Mouse (Mus musculus): ENCODE data around the gene Tbc1d24.
A peak's percentile ranks its signal among the peaks of the same experiment; 100 is the strongest.

Tbc1d24 gene

GRCm38 (mm10) chr17:24205284-24205888, at the start of gene Tbc1d24:
TSS of gene Tbc1d24 (minus strand) at chr17:24205562.
- DNase-seq, result peak; percentile 92

DNA sequence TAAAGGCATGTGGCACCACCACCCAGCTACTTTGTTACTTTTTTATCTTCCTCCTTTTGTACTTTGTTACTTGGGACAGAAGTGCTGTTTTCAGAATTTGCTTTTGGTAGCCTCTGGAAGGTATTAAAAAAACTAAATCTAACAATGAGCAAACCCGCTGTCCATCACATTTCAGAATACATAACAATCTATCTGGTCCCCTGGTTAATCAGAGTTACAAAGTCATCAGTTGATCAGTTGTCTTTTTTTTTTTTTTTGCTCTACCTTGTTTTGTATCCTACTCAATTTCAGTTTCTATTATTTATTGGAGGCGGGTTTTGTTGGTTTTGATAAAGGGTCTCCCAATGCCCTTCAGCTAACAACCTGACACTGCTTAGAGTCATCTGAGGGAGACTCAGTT, 47.0 kb upstream of the Tbc1d24 start:
- DNase-seq, result no peak

DNA sequence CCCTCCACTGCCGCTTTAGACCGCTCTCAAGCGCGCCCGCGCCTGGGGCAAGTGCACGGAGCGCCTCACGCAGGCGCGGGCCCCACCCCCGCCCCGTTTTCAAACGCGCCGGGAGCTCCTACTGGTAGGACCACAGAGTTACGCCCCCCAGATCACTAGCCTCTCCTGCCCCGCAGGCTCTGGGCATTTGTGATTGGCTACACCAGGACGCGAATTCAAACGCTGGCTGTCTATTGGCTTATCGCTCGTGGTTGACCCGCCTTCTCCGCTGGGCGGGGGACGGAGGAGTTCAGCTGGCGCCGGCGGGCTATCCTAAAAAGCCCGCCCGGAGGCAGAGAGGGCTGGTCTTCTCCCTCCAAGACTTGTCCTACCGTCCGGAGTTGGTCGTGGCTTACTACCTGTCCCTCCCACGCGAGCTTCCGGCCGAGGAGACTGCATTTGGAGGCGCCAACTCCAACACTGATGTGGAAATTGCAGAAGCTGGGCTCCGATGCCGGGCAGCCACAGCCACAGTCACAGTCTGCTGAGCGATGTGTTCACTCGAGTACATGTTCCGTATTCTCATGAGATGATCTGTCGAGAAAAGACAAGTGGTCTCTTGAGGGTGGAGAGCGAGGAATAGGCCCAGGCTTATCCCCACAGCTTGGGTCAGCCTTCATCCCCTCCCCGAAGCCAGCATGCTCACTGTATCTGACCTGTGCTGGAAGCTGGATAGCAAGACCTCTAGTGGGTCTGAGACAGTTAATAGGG, 46.1 kb upstream of the Tbc1d24 start, which contains the start of gene Ccnf:
Gene Ccnf, minus strand, starts transcription at position 165 of the 750 bp plus-strand sequence.
- peak; percentile 94 for DNase-seq

- DNase-seq, result no peak
Observed at GRCm38 (mm10) chr17:24250988-24251319, 45.6 kb upstream of the Tbc1d24 start.

DNA sequence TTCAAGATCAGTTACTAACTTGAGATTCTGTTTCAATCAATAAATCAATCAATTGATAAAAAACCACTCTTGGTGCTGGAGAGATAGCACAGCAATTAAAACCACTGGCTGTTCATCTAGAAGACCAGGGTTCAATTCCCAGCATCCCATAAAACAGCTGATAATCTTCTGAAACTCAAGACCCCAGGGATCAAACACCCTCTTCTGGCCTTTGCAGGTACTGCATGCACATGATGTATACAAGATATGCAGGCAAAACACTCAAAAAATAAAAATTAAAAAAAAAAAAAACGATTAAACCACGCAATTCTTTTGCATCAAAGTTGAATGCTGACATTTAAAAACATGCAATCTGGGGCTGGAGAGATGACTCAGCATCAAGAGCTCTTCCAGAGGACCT, 43.3 kb upstream of the Tbc1d24 start:
- no peak for DNase-seq

- no peak for DNase-seq
Observed at GRCm38 (mm10) chr17:24244061-24244460, 38.7 kb upstream of the Tbc1d24 start.

DNA sequence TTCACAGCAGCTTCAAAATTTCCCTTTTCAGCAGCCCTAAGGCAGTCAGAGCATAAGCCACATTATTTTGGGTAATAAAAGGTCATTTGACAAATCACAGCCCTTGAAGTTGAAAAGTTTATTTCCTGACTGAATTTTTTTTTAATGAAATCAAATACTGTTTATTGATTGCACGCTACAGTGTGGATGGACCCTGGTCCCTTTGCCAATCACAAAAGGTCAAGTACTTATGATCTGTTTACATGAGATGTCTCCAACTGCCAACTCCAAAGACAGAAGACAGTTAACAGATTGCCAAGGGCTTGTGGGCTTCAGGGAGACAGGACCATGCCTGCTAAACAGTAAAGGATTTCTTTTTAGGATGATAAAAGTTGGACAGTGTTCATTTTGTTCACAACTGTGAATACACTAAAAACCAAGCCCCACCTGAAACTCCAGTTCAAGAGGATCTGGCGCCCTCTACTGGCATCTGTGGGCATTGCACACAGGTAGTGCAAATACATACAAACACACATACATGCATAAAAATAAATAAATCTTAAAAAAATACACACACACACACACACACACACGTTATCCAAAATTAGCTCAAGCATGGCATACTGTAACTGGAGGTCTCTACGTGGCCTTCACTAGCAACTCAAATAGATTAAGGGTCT, 38.1 kb upstream of the Tbc1d24 start:
- DNase-seq, result peak; percentile 43

DNA sequence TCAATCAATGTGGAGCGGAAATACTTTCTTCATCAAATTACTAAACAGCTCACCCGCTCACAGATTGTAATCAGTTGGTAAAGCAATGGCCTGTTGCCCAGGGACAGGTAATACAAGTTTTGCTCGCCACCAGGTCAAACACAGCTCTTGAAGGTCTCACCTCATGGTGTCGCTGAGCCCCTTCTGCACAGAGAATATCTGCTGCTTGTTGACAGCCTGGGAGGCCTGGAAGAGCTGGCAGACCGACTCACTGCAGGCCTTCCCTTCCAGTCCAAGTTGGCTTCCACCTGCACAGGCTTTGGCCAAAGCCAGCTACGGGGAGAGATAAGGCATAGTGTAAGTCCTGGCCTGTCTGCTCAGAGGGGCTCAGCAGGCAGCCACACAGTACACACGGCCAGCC, 31.6 kb upstream of the Tbc1d24 start:
- DNase-seq, result no peak

DNA sequence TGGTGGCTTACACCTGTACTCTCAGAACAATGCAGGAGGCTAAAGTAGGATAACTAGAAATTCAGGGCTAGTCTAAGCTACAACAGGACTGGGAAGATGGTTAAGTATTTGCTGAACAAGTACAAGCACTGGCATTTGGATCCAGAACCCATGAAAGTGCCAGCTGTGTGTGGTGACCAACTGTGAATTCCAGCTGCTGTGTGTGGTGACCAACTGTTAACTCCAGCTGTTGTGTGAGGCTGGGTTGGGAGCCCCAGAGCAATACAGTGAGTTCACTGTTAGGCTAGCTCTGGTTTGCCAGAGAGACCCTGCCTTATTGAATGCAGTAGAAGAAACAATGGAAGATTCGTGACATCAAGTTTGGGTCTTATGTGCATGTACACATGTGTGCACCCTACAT, 31.1 kb upstream of the Tbc1d24 start:
- no peak for DNase-seq

GRCm38 (mm10) chr17:24227941-24228340, 22.6 kb upstream of the Tbc1d24 start:
- no peak for DNase-seq

- DNase-seq, result no peak
Observed at GRCm38 (mm10) chr17:24226721-24227120, 21.4 kb upstream of the Tbc1d24 start.

- no peak for DNase-seq
Observed at GRCm38 (mm10) chr17:24225851-24226250, 20.5 kb upstream of the Tbc1d24 start.

DNA sequence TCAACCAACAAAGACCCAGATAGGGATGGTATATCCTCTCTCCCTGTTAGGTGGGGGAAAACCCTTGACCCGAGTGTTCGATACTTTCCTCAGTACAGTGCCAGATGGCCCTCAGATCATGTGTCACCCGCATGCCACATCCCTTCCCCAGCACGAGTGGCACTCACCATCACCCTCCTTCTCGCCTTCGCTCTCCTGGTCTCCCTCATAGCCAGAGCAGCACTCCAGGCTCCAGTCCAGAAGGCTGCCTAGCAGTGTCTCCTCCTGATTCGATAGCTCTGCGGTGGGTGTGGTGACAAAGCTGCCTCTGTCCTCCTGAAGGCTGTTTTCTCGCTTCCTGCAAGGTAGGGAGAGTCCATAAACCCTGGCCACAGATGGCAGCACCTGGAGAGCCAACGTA, 19.4 kb upstream of the Tbc1d24 start:
- no peak for DNase-seq

DNA sequence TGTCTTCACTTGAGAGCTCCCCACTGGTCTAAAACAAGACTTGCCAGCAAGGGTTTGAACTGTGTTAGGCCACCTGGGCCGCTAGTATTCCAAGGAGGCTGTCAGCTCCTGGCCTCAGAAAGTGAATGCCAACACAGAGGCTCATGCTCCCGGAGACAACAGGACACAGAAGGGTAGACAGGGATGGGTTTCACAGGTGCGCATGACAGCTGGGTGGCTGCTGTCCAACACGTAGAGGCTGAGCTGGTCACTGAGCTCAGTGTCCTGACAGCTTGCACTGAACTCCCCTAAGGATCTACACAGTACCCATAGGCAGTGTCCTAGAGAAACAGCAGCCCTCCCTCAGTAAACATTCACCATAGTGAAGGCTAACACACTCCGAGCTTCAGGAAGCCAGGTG, 18.2 kb upstream of the Tbc1d24 start:
- DNase-seq, result no peak

- DNase-seq, result no peak
Observed at GRCm38 (mm10) chr17:24222653-24223052, 17.3 kb upstream of the Tbc1d24 start.

DNA sequence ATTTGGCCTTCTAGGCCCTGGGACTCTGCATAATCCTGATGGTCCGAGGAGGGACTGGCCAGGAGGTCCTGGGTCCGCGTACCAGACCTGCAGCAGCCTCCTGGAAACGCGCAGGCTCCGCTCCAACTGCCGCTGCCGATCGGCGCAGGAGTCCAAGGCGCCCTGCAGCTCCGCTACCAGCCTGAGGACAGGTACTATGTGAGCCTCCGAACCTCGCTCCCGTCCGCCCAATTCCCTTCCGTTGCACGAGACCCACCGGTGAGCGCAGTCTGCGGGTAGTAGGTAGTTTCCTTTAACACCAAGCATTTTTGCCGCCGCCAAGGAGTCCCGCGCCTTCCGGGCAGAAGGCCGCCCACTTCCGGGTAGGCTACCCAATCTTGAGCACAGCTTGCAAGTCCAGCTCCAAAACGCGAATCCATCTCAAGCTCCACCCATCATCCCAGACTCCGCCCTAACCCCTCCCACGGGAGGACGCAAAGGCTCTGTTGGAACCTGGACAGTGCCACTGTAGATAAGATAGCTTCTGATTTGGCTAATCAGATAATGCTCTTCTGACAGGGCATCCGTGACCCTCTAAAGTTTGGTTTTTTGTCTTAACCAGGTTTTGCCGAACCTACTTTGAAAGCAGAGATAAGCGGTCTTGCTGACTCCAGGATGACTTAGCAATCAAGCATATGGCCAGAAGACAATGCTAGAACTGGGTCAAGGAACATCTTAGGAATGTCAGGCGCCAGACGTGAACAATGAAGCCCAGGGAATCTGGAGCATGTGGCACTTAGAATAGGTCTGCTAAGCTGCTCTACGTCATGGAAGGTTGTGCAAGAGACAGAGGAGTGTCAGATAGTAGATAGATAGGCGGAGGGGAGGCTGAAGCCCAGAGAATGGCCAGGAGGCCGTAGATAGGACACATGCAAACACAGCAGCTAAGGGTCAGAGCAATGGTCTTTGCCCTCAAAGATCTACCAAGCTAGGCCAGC, 15.4 kb upstream of the Tbc1d24 start, which contains the start of gene Tedc2:
Gene Tedc2, minus strand, starts transcription at position 417 of the 977 bp plus-strand sequence.
- peak; percentile 94 for DNase-seq

DNA sequence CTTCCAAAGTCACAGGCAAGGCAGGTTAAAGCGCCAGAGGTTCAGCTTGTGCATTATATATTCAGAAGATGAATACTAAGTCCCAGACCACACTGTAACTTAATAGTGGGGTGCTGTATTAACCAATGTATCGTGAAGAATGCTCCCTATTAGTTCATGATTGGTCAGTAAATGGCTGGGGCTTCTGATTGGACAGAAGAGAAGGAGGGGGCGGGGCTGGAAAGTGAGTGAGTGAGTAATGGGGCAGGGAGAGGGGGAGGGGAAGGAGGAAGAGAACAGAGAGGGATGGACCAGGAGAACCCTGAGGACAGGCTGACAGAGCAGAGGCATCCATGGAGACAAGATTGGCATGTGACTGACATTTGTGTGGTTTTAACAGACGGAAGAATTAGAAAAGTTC, 11.5 kb upstream of the Tbc1d24 start:
- no peak for DNase-seq

GRCm38 (mm10) chr17:24213186-24213585, 7.8 kb upstream of the Tbc1d24 start:
- DNase-seq, result peak; percentile 45

DNA sequence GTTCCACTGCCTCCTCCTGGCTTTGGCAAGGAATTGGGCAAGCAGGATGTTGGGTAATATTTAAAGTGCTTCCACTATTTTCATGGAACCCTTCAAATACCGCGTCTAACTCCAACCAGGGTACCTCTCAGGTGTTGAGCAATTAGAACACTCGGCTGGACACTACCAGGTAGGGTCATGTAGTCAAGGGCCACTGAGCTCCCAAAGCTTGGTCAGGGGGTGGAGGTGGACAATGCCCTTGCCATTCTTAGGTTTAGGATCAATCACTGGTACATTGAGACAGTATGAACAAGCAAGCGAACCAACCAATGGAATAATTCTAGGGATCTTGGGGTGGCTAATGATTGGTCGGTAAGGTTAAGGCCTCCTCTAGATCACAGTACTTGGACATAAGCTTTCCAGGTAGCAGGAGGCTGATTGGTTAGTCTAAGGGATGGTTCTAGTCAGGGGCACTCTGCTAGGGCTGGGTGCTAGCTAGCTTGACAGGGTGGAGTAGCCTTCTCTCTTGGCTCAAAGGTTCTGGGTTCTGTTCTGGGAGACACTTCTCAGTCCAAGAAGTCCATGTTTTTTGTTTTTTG, 7.2 kb upstream of the Tbc1d24 start:
- DNase-seq, result no peak

DNA sequence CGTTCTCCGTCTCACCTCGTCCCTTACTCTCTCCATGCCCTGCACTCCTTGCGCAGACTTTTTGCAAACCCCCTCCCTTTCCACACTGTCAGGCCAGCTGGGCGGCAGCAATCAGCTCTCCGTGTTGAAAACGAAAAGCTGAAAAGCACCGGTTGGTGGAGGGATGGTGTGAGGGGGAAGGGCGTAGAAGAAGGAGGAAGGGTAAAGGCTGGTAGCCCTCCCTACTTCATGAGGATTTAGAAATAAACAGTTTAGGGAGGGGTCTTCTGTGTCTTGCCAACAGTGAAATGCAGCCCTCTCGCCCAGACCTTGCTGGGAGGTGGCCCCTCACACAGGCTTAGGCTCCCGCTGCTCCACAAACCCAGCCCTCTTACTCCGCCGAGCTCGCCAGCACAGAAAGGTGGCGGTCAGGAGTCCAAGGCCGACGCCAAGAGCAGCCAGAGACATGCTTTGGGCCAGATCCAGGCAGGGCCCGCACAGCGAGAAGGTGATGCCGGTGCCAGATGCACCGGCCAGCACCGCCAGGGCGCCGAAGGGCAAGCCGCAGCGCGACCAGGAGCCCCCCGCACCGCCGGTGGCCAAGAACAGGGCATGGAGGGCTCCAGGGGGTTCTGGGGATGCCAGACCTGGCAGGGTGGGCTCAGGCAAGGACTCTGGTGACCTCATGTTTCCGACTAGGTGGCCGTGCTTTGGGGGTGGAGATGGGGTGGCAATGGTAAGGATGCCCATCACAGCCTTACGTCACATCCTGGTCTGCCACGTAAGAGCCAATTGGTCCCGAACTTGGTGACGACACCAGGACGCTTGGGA, 6.5 kb upstream of the Tbc1d24 start:
- peak; percentile 66 for DNase-seq

DNA sequence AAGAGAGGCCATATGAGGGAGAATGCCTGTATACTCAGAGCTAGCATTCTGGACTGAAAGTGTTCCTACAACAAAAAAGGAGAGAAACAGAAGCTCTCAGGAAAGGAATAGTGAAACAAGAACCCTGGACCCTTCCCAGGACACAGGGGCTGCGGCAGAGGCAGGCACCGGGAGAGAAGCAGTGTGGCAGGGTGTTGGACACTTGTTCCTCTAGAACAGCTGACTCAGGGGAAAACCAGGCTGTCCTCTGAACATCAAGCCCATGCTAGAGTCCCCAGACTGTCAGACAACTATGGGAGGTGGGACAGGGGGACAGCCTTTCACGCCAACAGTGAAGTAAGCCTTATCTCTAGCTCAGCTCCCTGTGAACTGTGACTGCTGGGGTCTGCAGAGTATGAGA, 5.2 kb upstream of the Tbc1d24 start:
- no peak for DNase-seq

- DNase-seq, result no peak
Observed at GRCm38 (mm10) chr17:24209916-24210240, 4.5 kb upstream of the Tbc1d24 start.
